Mouse (Mus musculus): ENCODE results near the gene Pank4. TPM values are rescaled to one million over a fixed set of nuclear protein-coding genes. Genes with fewer than 3 reads are reported as not detected.

Gene Pank4
- polyA plus RNA-seq (2012; rRNA removed) (27.9 and 32.5 TPM in 2 replicates), polyA plus RNA-seq (2014; fragmentation: Nextera tagmentation; extraction: Ambion mirVana) (19.5 and 21.6 TPM in 2 replicates)

DNA sequence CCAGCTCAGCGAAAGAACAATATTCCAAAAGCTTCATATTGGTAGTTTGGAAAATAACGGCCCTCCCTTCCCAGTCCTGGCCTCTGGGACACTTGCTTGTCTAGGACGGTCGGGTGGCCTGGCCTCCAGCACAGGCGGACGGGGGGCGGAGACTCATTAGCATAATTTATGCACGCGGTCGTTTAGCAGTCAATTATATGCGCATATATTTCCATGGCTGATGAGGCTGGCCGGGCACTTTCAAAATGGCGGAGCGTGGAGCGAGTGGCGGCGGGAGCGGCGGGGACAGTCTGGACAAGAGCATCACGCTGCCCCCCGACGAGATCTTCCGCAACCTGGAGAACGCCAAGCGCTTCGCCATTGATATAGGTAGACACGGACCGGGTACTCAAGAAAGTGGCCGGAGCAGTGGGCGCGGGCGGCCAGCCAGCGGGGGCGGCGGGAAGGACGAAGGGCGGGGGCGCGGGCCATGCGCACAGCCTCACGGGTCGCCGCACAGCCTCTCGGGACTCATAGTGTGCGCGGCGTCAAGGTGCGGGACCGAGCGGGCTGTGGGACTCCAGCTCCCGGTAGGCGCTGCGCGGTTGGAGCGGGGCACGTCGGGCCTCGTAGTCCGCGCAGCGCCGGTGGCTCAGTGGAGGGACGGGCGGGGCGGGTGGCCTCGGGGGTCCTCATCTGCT lies at the start of gene Pank4:
Pank4 (plus strand) TSS at position 223 of the 680 bp plus-strand sequence.
- Histone ChIP-seq H3K4me1 (replicated peaks; ENCODE audit: control insufficient read depth in 2 of 2, insufficient read depth in 2 of 2, low read length in 1 of 2) (peaks cover 11 to 18% of the 10 kb centered on the region in 2 experiments), H3K36me3 (replicated peaks; ENCODE audit: control insufficient read depth, insufficient read depth, low read depth) (peaks cover 25% of the 10 kb centered on the region), H3K4me3 (ENCODE audit: insufficient read depth in 1 of 2, low read depth in 2 of 2, low read length in 2 of 2) (peak within 1 kb of the TSS; percentile 92 to 93), H3K9me3 (ENCODE audit: control insufficient read depth, low read length) (no peaks in the 10 kb centered on the region), H3K27ac (peak within 1 kb of the TSS; percentile 89), H3K9ac (replicated peaks) (peak within 1 kb of the TSS; percentile 97), H3K4me2 (ENCODE audit: low read depth) (peak within 1 kb of the TSS; percentile 96), H3K27me3 (ENCODE audit: control insufficient read depth, insufficient read depth, low read length) (peaks cover 44% of the 10 kb centered on the region)
- TF ChIP-seq CTCF (IDR thresholded peaks at IDR 0.05; ENCODE audit: low read depth) = no peak
- TF ChIP-seq EP300 (IDR thresholded peaks at IDR 0.05; ENCODE audit: low read depth) = no peak; the same call in 1 of the 2 replicates
- peak; percentile 84 for ATAC-seq (ENCODE audit: insufficient read depth)
- DNase-seq (ENCODE audit: low read depth in 3 of 3, low spot score in 3 of 3) = peak; percentile 81 to 87 (median 86)
- WGBS (ENCODE audit: insufficient replicate concordance) = under 1% methylated on average over 66 of the region's 66 CpGs

GRCm38 (mm10) chr4:154914252-154914651 lies 49.7 kb upstream of the Pank4 start:
- 90% methylated on average over 4 of the region's 4 CpGs for WGBS (ENCODE audit: insufficient replicate concordance)
- DNase-seq (ENCODE audit: low read depth in 3 of 3, low spot score in 3 of 3) = no peak
- no peak overlapping the region for H3K9ac ChIP-seq (replicated peaks)
- no peak overlapping the region for H3K4me2 ChIP-seq (ENCODE audit: low read depth)
- peaks cover 43% of the 10 kb centered on the region for H3K36me3 ChIP-seq (replicated peaks; ENCODE audit: control insufficient read depth, insufficient read depth, low read depth)
- no peaks in the 10 kb centered on the region for H3K27me3 ChIP-seq (ENCODE audit: control insufficient read depth, insufficient read depth, low read length)
- TF ChIP-seq CTCF (IDR thresholded peaks at IDR 0.05; ENCODE audit: low read depth) (no peak), EP300 (IDR thresholded peaks at IDR 0.05; ENCODE audit: low read depth) (no peak)
- no peak overlapping the region for H3K4me3 ChIP-seq (ENCODE audit: insufficient read depth in 1 of 2, low read depth in 2 of 2, low read length in 2 of 2)
- peaks cover 68 to 80% of the 10 kb centered on the region in 2 experiments for H3K4me1 ChIP-seq (replicated peaks; ENCODE audit: control insufficient read depth in 2 of 2, insufficient read depth in 2 of 2, low read length in 1 of 2)
- ATAC-seq (ENCODE audit: insufficient read depth) = no peak
- H3K27ac ChIP-seq = peak overlapping the region; percentile 97
- H3K9me3 ChIP-seq (ENCODE audit: control insufficient read depth, low read length) = no peaks in the 10 kb centered on the region

DNA sequence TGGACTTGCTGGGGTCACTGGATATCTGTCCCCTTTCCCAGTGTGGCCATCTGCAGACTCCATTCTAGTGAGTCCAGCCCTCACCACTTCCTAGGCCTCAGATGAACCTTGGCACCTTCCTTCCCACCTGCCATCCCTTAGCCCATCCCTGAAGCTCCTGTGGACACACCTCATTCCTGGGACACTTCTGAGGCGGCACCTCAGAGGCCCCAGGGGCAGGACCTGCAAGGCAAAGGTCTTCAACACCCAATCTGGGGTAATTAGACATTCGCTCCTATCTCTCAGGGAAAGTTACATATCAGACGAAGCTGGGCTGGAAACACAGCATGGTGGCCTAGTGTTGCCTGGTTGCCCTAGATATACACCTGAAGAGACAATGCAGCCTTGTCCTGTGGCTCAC lies 49.2 kb upstream of the Pank4 start:
- H3K27ac ChIP-seq = peak overlapping the region; percentile 97
- DNase-seq (ENCODE audit: low read depth in 3 of 3, low spot score in 3 of 3) (no peak), ATAC-seq (ENCODE audit: insufficient read depth) (no peak)
- no peak overlapping the region for H3K4me3 ChIP-seq (ENCODE audit: insufficient read depth in 1 of 2, low read depth in 2 of 2, low read length in 2 of 2)
- H3K4me2 ChIP-seq (ENCODE audit: low read depth) = no peak overlapping the region
- H3K27me3 ChIP-seq (ENCODE audit: control insufficient read depth, insufficient read depth, low read length) = no peaks in the 10 kb centered on the region
- peaks cover 46% of the 10 kb centered on the region for H3K36me3 ChIP-seq (replicated peaks; ENCODE audit: control insufficient read depth, insufficient read depth, low read depth)
- H3K4me1 ChIP-seq (replicated peaks; ENCODE audit: control insufficient read depth in 2 of 2, insufficient read depth in 2 of 2, low read length in 1 of 2) = peaks cover 65 to 78% of the 10 kb centered on the region in 2 experiments
- H3K9me3 ChIP-seq (ENCODE audit: control insufficient read depth, low read length) = no peaks in the 10 kb centered on the region
- no peak overlapping the region for H3K9ac ChIP-seq (replicated peaks)
- 19% methylated on average over 3 of the region's 3 CpGs for WGBS (ENCODE audit: insufficient replicate concordance)
- TF ChIP-seq EP300 (IDR thresholded peaks at IDR 0.05; ENCODE audit: low read depth) (no peak), CTCF (IDR thresholded peaks at IDR 0.05; ENCODE audit: low read depth) (no peak)

GRCm38 (mm10) chr4:154915286-154915685 lies 48.6 kb upstream of the Pank4 start:
- peak overlapping the region; percentile 6; the same call in 1 of the 2 replicates for H3K4me2 ChIP-seq (ENCODE audit: low read depth)
- H3K9me3 ChIP-seq (ENCODE audit: control insufficient read depth, low read length) = no peaks in the 10 kb centered on the region
- 34% methylated on average over 10 of the region's 10 CpGs for WGBS (ENCODE audit: insufficient replicate concordance)
- no peak overlapping the region for H3K4me3 ChIP-seq (ENCODE audit: insufficient read depth in 1 of 2, low read depth in 2 of 2, low read length in 2 of 2)
- DNase-seq (ENCODE audit: low read depth in 3 of 3, low spot score in 3 of 3) = no peak
- peaks cover 60 to 72% of the 10 kb centered on the region in 2 experiments for H3K4me1 ChIP-seq (replicated peaks; ENCODE audit: control insufficient read depth in 2 of 2, insufficient read depth in 2 of 2, low read length in 1 of 2)
- no peak for TF ChIP-seq EP300 (IDR thresholded peaks at IDR 0.05; ENCODE audit: low read depth)
- no peak for TF ChIP-seq CTCF (IDR thresholded peaks at IDR 0.05; ENCODE audit: low read depth)
- ATAC-seq (ENCODE audit: insufficient read depth) = no peak
- H3K9ac ChIP-seq (replicated peaks) = no peak overlapping the region; the same call in 1 of the 2 replicates
- no peaks in the 10 kb centered on the region for H3K27me3 ChIP-seq (ENCODE audit: control insufficient read depth, insufficient read depth, low read length)
- H3K27ac ChIP-seq = peak overlapping the region; percentile 97
- H3K36me3 ChIP-seq (replicated peaks; ENCODE audit: control insufficient read depth, insufficient read depth, low read depth) = peaks cover 49% of the 10 kb centered on the region

DNA sequence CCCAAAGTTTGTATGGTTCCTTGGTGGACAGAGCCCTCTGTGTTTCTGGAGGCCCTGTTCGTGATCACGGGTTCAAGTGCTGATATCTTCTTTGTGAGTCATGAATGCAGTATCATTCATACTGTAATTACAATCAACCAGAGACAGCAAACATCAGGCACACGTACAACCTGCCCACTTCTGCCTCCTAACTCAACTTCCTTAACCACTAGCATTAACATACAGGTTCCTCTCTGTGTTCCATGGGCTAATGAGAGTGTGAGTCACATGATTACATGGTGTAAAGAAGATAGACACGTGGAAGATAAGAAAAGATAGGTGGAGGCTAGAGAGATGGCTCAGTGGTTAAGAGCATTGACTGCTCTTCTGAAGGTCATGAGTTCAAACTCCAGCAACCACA lies 47.3 kb upstream of the Pank4 start:
- TF ChIP-seq CTCF (IDR thresholded peaks at IDR 0.05; ENCODE audit: low read depth) (no peak), EP300 (IDR thresholded peaks at IDR 0.05; ENCODE audit: low read depth) (no peak; the same call in 1 of the 2 replicates)
- peaks cover 50 to 61% of the 10 kb centered on the region in 2 experiments for H3K4me1 ChIP-seq (replicated peaks; ENCODE audit: control insufficient read depth in 2 of 2, insufficient read depth in 2 of 2, low read length in 1 of 2)
- peaks cover 61% of the 10 kb centered on the region for H3K36me3 ChIP-seq (replicated peaks; ENCODE audit: control insufficient read depth, insufficient read depth, low read depth)
- H3K9ac ChIP-seq (replicated peaks) = no peak overlapping the region
- H3K9me3 ChIP-seq (ENCODE audit: control insufficient read depth, low read length) = no peaks in the 10 kb centered on the region
- ATAC-seq (ENCODE audit: insufficient read depth) = peak; percentile 26
- no peak for DNase-seq (ENCODE audit: low read depth in 3 of 3, low spot score in 3 of 3)
- no peaks in the 10 kb centered on the region for H3K27me3 ChIP-seq (ENCODE audit: control insufficient read depth, insufficient read depth, low read length)
- H3K4me3 ChIP-seq (ENCODE audit: insufficient read depth in 1 of 2, low read depth in 2 of 2, low read length in 2 of 2) = no peak overlapping the region
- H3K4me2 ChIP-seq (ENCODE audit: low read depth) = no peak overlapping the region
- peak overlapping the region; percentile 97 for H3K27ac ChIP-seq
- 38% methylated on average over 4 of the region's 4 CpGs for WGBS (ENCODE audit: insufficient replicate concordance)
